Mouse (Mus musculus): ENCODE measurements around the gene Det1. TPM values are rescaled to one million over a fixed set of nuclear protein-coding genes. Genes with fewer than 3 reads are reported as not detected.

Gene Det1
- total and polyA plus RNA-seq, 3 experiments = 15.8 to 16.8 TPM; not detected in 1

- Histone ChIP-seq H3K27ac (ENCODE audit: control insufficient read depth, low read depth, low read length) (no peak overlapping the region), H3K9ac (ENCODE audit: control insufficient read depth, low read depth, low read length, poor library complexity, severe bottlenecking) (no peak overlapping the region), H3K4me1 (ENCODE audit: control insufficient read depth in 1 of 2, insufficient read depth in 2 of 2, low read length in 2 of 2) (peaks cover 0 to 15% of the 10 kb centered on the region in 2 experiments; a peak in 2 of 4 replicates), H3K36me3 (ENCODE audit: control insufficient read depth in 1 of 2, insufficient read depth in 2 of 2, low read length in 2 of 2) (peaks cover 0 to 5% of the 10 kb centered on the region in 2 experiments; a peak in 1 of 4 replicates), H3K79me2 (ENCODE audit: control insufficient read depth, insufficient read depth, low read length, poor library complexity) (no peaks in the 10 kb centered on the region), H3K9me3 (replicated peaks; ENCODE audit: insufficient read depth, low read length) (no peaks in the 10 kb centered on the region), H3K4me3 (ENCODE audit: control insufficient read depth in 1 of 2, insufficient read depth in 1 of 2, low read depth in 2 of 2, low read length in 2 of 2) (no peak overlapping the region), H3K27me3 (ENCODE audit: control insufficient read depth in 1 of 2, insufficient read depth in 2 of 2, low read length in 2 of 2) (no peaks in the 10 kb centered on the region; a peak in 1 of 4 replicates)
- no peak for TF ChIP-seq JUND (IDR thresholded peaks at IDR 0.05; ENCODE audit: low read depth, low read length)
- no peak for DNase-seq (ENCODE audit: low read depth, low spot score)
Measured at GRCm38 (mm10) chr7:78865212-78865949, 18.3 kb upstream of the Det1 start.

- peaks cover 0 to 15% of the 10 kb centered on the region in 2 experiments; a peak in 2 of 4 replicates for H3K4me1 ChIP-seq (ENCODE audit: control insufficient read depth in 1 of 2, insufficient read depth in 2 of 2, low read length in 2 of 2)
Measured at GRCm38 (mm10) chr7:78864446-78864802, 17.4 kb upstream of the Det1 start.

GRCm38 (mm10) chr7:78863796-78864445, 16.9 kb upstream of the Det1 start:
- no peak for DNase-seq (ENCODE audit: low read depth, low spot score)
- no peak for TF ChIP-seq USF2 (IDR thresholded peaks at IDR 0.05; ENCODE audit: borderline replicate concordance in 1 of 2, insufficient read depth in 1 of 2, low read depth in 1 of 2, low read length in 2 of 2)
- no peak for TF ChIP-seq ELF1 (IDR thresholded peaks at IDR 0.05; ENCODE audit: low read depth, low read length)
- no peak for TF ChIP-seq NRF1 (IDR thresholded peaks at IDR 0.05; ENCODE audit: insufficient read depth, low read depth, low read length, poor library complexity, severe bottlenecking)
- TF ChIP-seq RCOR1 (IDR thresholded peaks at IDR 0.05; ENCODE audit: low read depth, low read length) = no peak
- no peak for TF ChIP-seq CHD1 (IDR thresholded peaks at IDR 0.05; ENCODE audit: low read depth, low read length)
- TF ChIP-seq RAD21 (IDR thresholded peaks at IDR 0.05; ENCODE audit: low read depth, low read length) = no peak
- TF ChIP-seq ZC3H11A (IDR thresholded peaks at IDR 0.05; ENCODE audit: low read depth, low read length) = no peak
- TF ChIP-seq EP300 (IDR thresholded peaks at IDR 0.05; ENCODE audit: low read depth in 1 of 2, low read length in 2 of 2) = no peak
- no peak for TF ChIP-seq BHLHE40 (IDR thresholded peaks at IDR 0.05; ENCODE audit: borderline replicate concordance, low read depth, low read length)
- no peak for TF ChIP-seq CTCF (IDR thresholded peaks at IDR 0.05 in 2 of 3, conservative IDR thresholded peaks at IDR 0.05 in 1 of 3; ENCODE audit: control insufficient read depth in 1 of 3, insufficient read depth in 1 of 3, low read depth in 2 of 3, low read length in 3 of 3, poor library complexity in 1 of 3, severe bottlenecking in 1 of 3)
- no peak for TF ChIP-seq UBTF (IDR thresholded peaks at IDR 0.05; ENCODE audit: borderline replicate concordance, insufficient read depth, low read depth, low read length)
- no peak for TF ChIP-seq POLR2AphosphoS2 (IDR thresholded peaks at IDR 0.05; ENCODE audit: low read length)
- no peak for TF ChIP-seq TAL1 (IDR thresholded peaks at IDR 0.05; ENCODE audit: low read length)
- TF ChIP-seq MYC (IDR thresholded peaks at IDR 0.05; ENCODE audit: low read depth, low read length) = no peak
- TF ChIP-seq MAZ (IDR thresholded peaks at IDR 0.05; ENCODE audit: low read depth, low read length) = no peak
- TF ChIP-seq TBP (IDR thresholded peaks at IDR 0.05; ENCODE audit: low read depth, low read length) = no peak
- TF ChIP-seq GATA1 (IDR thresholded peaks at IDR 0.05; ENCODE audit: low read depth, low read length) = no peak
- H3K4me1 ChIP-seq (ENCODE audit: control insufficient read depth in 1 of 2, insufficient read depth in 2 of 2, low read length in 2 of 2) = peaks cover 0 to 15% of the 10 kb centered on the region in 2 experiments; a peak in 2 of 4 replicates
- H3K9me3 ChIP-seq (replicated peaks; ENCODE audit: insufficient read depth, low read length) = no peaks in the 10 kb centered on the region
- no peaks in the 10 kb centered on the region for H3K79me2 ChIP-seq (ENCODE audit: control insufficient read depth, insufficient read depth, low read length, poor library complexity)
- peaks cover 0 to 5% of the 10 kb centered on the region in 2 experiments; a peak in 1 of 4 replicates for H3K36me3 ChIP-seq (ENCODE audit: control insufficient read depth in 1 of 2, insufficient read depth in 2 of 2, low read length in 2 of 2)
- H3K27me3 ChIP-seq (ENCODE audit: control insufficient read depth in 1 of 2, insufficient read depth in 2 of 2, low read length in 2 of 2) = no peaks in the 10 kb centered on the region; a peak in 1 of 4 replicates
- no peak overlapping the region for H3K4me3 ChIP-seq (ENCODE audit: control insufficient read depth in 1 of 2, insufficient read depth in 1 of 2, low read depth in 2 of 2, low read length in 2 of 2)
- no peak overlapping the region for H3K27ac ChIP-seq (ENCODE audit: control insufficient read depth, low read depth, low read length)
- H3K9ac ChIP-seq (ENCODE audit: control insufficient read depth, low read depth, low read length, poor library complexity, severe bottlenecking) = no peak overlapping the region

More at GRCm38 (mm10) chr7:78864446-78864802, 17.4 kb upstream of the Det1 start:
- H3K27ac ChIP-seq (ENCODE audit: control insufficient read depth, low read depth, low read length) = no peak overlapping the region
- TF ChIP-seq TAL1 (IDR thresholded peaks at IDR 0.05; ENCODE audit: low read length) = no peak
- TF ChIP-seq ETS1 (IDR thresholded peaks at IDR 0.05; ENCODE audit: low read depth, low read length) = no peak
- TF ChIP-seq MAFK (IDR thresholded peaks at IDR 0.05; ENCODE audit: borderline replicate concordance, low read depth, low read length) = no peak
- no peak for TF ChIP-seq KAT2A (conservative IDR thresholded peaks at IDR 0.05; ENCODE audit: low read depth, low read length)
- no peak for TF ChIP-seq NRF1 (IDR thresholded peaks at IDR 0.05; ENCODE audit: insufficient read depth, low read depth, low read length, poor library complexity, severe bottlenecking)
- no peak for TF ChIP-seq ZNF384 (IDR thresholded peaks at IDR 0.05; ENCODE audit: low read depth, low read length)
- TF ChIP-seq GABPA (IDR thresholded peaks at IDR 0.05; ENCODE audit: low read depth, low read length) = no peak
- no peak for TF ChIP-seq ZKSCAN1 (IDR thresholded peaks at IDR 0.05; ENCODE audit: low read depth, low read length)
- TF ChIP-seq E2F4 (IDR thresholded peaks at IDR 0.05; ENCODE audit: borderline replicate concordance, low read depth, low read length) = no peak
- TF ChIP-seq USF1 (IDR thresholded peaks at IDR 0.05; ENCODE audit: low read depth, low read length) = no peak
- TF ChIP-seq TBP (IDR thresholded peaks at IDR 0.05; ENCODE audit: low read depth, low read length) = no peak
- no peak for TF ChIP-seq ZC3H11A (IDR thresholded peaks at IDR 0.05; ENCODE audit: low read depth, low read length)
- TF ChIP-seq RAD21 (IDR thresholded peaks at IDR 0.05; ENCODE audit: low read depth, low read length) = no peak
- TF ChIP-seq BHLHE40 (IDR thresholded peaks at IDR 0.05; ENCODE audit: borderline replicate concordance, low read depth, low read length) = no peak
- no peak for TF ChIP-seq NELFE (IDR thresholded peaks at IDR 0.05; ENCODE audit: low read depth, low read length)
- no peaks in the 10 kb centered on the region for H3K79me2 ChIP-seq (ENCODE audit: control insufficient read depth, insufficient read depth, low read length, poor library complexity)
- H3K9ac ChIP-seq (ENCODE audit: control insufficient read depth, low read depth, low read length, poor library complexity, severe bottlenecking) = no peak overlapping the region
- H3K9me3 ChIP-seq (replicated peaks; ENCODE audit: insufficient read depth, low read length) = no peaks in the 10 kb centered on the region
- H3K36me3 ChIP-seq (ENCODE audit: control insufficient read depth in 1 of 2, insufficient read depth in 2 of 2, low read length in 2 of 2) = peaks cover 0 to 5% of the 10 kb centered on the region in 2 experiments; a peak in 1 of 4 replicates
- no peak overlapping the region for H3K4me3 ChIP-seq (ENCODE audit: control insufficient read depth in 1 of 2, insufficient read depth in 1 of 2, low read depth in 2 of 2, low read length in 2 of 2)
- peak; percentile 28 for DNase-seq (ENCODE audit: low read depth, low spot score)
- H3K27me3 ChIP-seq (ENCODE audit: control insufficient read depth in 1 of 2, insufficient read depth in 2 of 2, low read length in 2 of 2) = no peaks in the 10 kb centered on the region; a peak in 1 of 4 replicates

Measured in MEL (cell line).